ENCODE assay signal across 10 mouse cellular contexts in the genomic region with DNA sequence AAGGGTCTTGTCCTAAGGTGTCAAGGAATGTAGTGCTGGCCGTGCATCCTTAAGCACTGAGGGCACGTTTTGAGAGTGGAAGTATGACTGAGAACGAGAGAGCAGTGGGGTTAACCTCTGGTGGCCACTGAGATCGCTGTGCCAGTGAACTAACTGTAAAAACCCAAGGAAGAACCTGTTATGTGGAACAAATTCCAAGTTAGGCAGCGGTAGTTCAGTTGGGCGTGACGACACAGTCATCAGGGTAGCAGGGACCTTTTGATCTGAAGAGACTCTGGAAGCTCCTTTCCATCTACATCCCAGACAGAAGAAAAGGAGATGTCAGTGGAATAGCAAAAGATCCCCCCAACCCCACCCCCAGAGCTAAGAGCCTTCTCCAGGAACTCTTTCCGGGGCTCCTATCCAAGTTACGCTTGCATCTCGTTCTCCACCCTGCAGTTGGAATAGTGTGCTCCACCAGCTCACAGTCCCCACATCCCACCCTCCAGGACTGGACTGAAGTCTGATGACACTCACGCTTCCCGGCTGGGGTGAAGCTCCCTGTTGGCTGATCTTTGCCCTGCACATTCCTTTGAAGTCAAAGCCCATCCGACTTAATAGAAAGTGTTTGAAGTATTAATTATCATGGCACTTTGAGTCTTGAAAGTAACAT.
"Had no signal": no experiment of that assay in that cellular context is flagged by ENCODE, and none has a peak within 500 bp of the region (broad histone marks: within the 10 kb centered on the region; RNA-seq: fewer than 3 reads in every experiment).

No protein-coding gene starts in this region.

- H3K27ac ChIP-seq: layer of hippocampus, adult 2 months; limb, embryonic 12.5 days; liver, embryonic 13.5 days; midbrain, embryonic 13.5 days; neural tube, embryonic 15.5 days; stomach, postnatal 0 days had no signal

- H3K9me3 ChIP-seq: liver, embryonic 13.5 days; midbrain, embryonic 13.5 days; neural tube, embryonic 15.5 days had no signal

- H3K4me2 ChIP-seq: limb, embryonic 12.5 days; liver, embryonic 13.5 days; midbrain, embryonic 13.5 days; neural tube, embryonic 15.5 days had no signal

- H3K9ac ChIP-seq: limb, embryonic 12.5 days; liver, embryonic 13.5 days; midbrain, embryonic 13.5 days; neural tube, embryonic 15.5 days had no signal

- DNase-seq: liver; liver, embryonic 13.5 days; lung, adult 18-20 months; lung, postnatal 36 days; thymus, postnatal 14 days had no signal

- H3K4me3 ChIP-seq: layer of hippocampus, adult 2 months; limb, embryonic 12.5 days; liver, embryonic 13.5 days; midbrain, embryonic 13.5 days; neural tube, embryonic 15.5 days had no signal

- ATAC-seq: midbrain, embryonic 13.5 days had no signal

- H3K27me3 ChIP-seq: limb, embryonic 12.5 days; liver, embryonic 13.5 days; midbrain, embryonic 13.5 days; neural tube, embryonic 15.5 days had no signal

- H3K36me3 ChIP-seq: limb, embryonic 12.5 days; liver, embryonic 13.5 days; midbrain, embryonic 13.5 days; neural tube, embryonic 15.5 days had no signal

- H3K4me1 ChIP-seq: limb, embryonic 12.5 days; liver, embryonic 13.5 days; neural tube, embryonic 15.5 days had no signal
